In the genomic region with DNA sequence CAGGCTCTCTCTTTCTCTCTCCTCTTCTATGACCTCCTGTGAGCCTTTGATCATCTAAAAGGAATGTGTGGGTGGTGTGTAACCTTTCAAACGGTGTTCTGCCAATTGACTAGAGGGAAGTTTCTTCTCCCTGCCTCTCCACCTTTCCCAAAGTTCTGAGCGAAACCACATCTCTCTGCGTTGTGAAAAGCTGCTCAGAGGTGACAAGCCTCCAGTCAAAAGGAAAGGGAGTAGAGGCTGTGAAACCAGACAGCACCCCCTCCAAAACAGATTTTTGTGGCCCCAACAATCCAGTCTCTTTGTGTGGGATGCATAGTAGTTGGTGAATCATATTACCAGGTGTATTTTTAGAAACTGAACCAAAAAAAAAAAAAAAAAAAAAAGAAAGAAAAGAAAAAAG, we compare ENCODE assay signal across 12 mouse cellular contexts.
"Had no signal": no experiment of that assay in that cellular context is flagged by ENCODE, and none has a peak within 500 bp of the region (broad histone marks: within the 10 kb centered on the region; RNA-seq: fewer than 3 reads in every experiment).

No protein-coding gene starts in this region.

- H3K4me1 ChIP-seq: kidney, embryonic 15.5 days; limb, embryonic 15.5 days; liver, embryonic 12.5 days; neural tube, embryonic 12.5 days had no signal

- H3K4me2 ChIP-seq: kidney, embryonic 15.5 days; limb, embryonic 15.5 days; liver, embryonic 12.5 days; lung, embryonic 14.5 days; neural tube, embryonic 12.5 days had no signal

- H3K9ac ChIP-seq: kidney, embryonic 15.5 days; limb, embryonic 15.5 days; liver, embryonic 12.5 days; lung, embryonic 14.5 days; neural tube, embryonic 12.5 days had no signal

- H3K27ac ChIP-seq: kidney, embryonic 15.5 days; limb, embryonic 15.5 days; liver, embryonic 12.5 days; midbrain, embryonic 10.5 days; neural tube, embryonic 12.5 days; stomach, postnatal 0 days had no signal

- H3K36me3 ChIP-seq: kidney, embryonic 15.5 days; limb, embryonic 15.5 days; liver, embryonic 12.5 days; midbrain, embryonic 10.5 days; neural tube, embryonic 12.5 days had no signal

- H3K9me3 ChIP-seq: kidney, embryonic 15.5 days; limb, embryonic 15.5 days; liver, embryonic 12.5 days; midbrain, embryonic 10.5 days; neural tube, embryonic 12.5 days had no signal

- ATAC-seq: liver, embryonic 12.5 days had no signal

- H3K27me3 ChIP-seq: kidney, embryonic 15.5 days; limb, embryonic 15.5 days; liver, embryonic 12.5 days; neural tube, embryonic 12.5 days had no signal

- H3K4me3 ChIP-seq: kidney, embryonic 15.5 days; limb, embryonic 15.5 days; liver, embryonic 12.5 days; midbrain, embryonic 10.5 days; neural tube, embryonic 12.5 days had no signal

- DNase-seq: kidney, postnatal 14 days; lung, embryonic 14.5 days; lung, postnatal 10 days; lung, postnatal 4 days; midbrain, embryonic 14.5 days; thymus, postnatal 14 days had no signal
